8 mouse cellular contexts compared by ENCODE assay signal in the genomic region with DNA sequence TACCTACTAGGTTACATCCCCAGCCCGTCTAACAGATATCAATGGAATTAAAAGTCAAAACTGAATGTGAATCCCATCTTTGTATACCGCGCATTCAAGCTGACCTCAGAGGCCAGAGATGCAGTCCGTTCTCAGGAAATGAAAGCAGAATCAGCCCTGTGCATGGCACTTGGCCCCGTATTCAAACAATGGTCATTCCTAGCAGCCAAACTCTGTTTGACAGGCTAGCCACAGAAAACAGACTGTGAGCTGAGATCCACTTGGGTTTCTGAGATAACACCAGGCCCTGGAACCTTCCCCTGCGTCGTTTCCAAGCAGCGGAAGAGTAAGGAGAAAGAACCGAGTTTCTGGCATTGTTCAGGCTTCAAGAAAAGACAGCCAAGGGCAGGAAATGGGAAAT. TPM values are rescaled to one million over a fixed set of nuclear protein-coding genes. Genes with fewer than 3 reads are reported as not detected.
DNase-seq lines count a peak whose midpoint lies in the region; TF ChIP-seq lines count a peak whose summit lies in the region.

No protein-coding gene starts in this region.

- H3K9me3 ChIP-seq in forebrain, embryonic 10.5 days, result no peaks in the 10 kb centered on the region

- H3K27ac ChIP-seq in kidney, adult 2 months (ENCODE audit: insufficient read depth, low read depth, low read length), result peak overlapping the region; percentile 82
- no peak overlapping the region for H3K27ac ChIP-seq in forebrain, embryonic 10.5 days

- no peaks in the 10 kb centered on the region for H3K27me3 ChIP-seq in kidney, adult 2 months (replicated peaks; ENCODE audit: control insufficient read depth, insufficient read depth, low read length)
- no peaks in the 10 kb centered on the region for H3K27me3 ChIP-seq in forebrain, embryonic 10.5 days (ENCODE audit: poor library complexity, severe bottlenecking)

- no peak for TF ChIP-seq CTCF in kidney, adult 2 months (conservative IDR thresholded peaks at IDR 0.05; ENCODE audit: insufficient read depth, insufficient read length, low read depth, low read length)

- H3K36me3 ChIP-seq in kidney, adult 2 months (ENCODE audit: control insufficient read depth, insufficient read depth, low read length), result no peaks in the 10 kb centered on the region
- no peaks in the 10 kb centered on the region for H3K36me3 ChIP-seq in forebrain, embryonic 10.5 days (replicated peaks)

- no peak overlapping the region for H3K4me3 ChIP-seq in kidney, adult 2 months (ENCODE audit: insufficient read depth, low read depth, low read length)
- H3K4me3 ChIP-seq in forebrain, embryonic 10.5 days, result no peak overlapping the region

- 55% methylated on average over 9 of the region's 9 CpGs for WGBS in kidney, adult 2 months
- WGBS in forebrain, embryonic 10.5 days, result 77% methylated on average over 9 of the region's 9 CpGs

- no peak for TF ChIP-seq POLR2A in kidney, adult 2 months (IDR thresholded peaks at IDR 0.05; ENCODE audit: low read depth, low read length)

- peaks cover 18% of the 10 kb centered on the region for H3K4me1 ChIP-seq in kidney, adult 2 months (ENCODE audit: control insufficient read depth, insufficient read depth, low read length)
- peaks cover 44% of the 10 kb centered on the region for H3K4me1 ChIP-seq in forebrain, embryonic 10.5 days

- DNase-seq in embryo, embryonic 10 days (ENCODE audit: low spot score), result peak; percentile 39
- DNase-seq in embryo, embryonic 9.5 days (ENCODE audit: extremely low spot score), result no peak
- DNase-seq in heart, adult 8-10 months (ENCODE audit: low spot score), result peak; percentile 51
- DNase-seq in kidney, adult 2 months, result peak; percentile 65
- DNase-seq in lung, postnatal 10 days, result peak; percentile 41
- DNase-seq in urinary bladder, postnatal 4 days (ENCODE audit: low spot score in 2 of 2), result no peak
- no peak for DNase-seq in forebrain, embryonic 10.5 days (ENCODE audit: extremely low spot score, low spot score)
- no peak for DNase-seq in layer of hippocampus, postnatal 25 days (ENCODE audit: extremely low spot score in 1 of 2, low spot score in 1 of 2)

RNA-seq across cellular contexts. Expression of a gene that starts 28.9 kb away (rescaled TPM):
- 10 to 100 TPM; 33.5 to 39.3 (median 35.0) TPM for total RNA-seq in heart, adult 8-10 months (2022)
- polyA plus RNA-seq in kidney, adult 2 months (2012; rRNA removed), result 45.8 and 46.4 TPM in 2 replicates
- polyA plus RNA-seq in forebrain, embryonic 10.5 days (2016; fragmentation: Nextera tagmentation; extraction: Ambion mirVana), result 5.2 and 5.5 TPM in 2 replicates
- 10 to 100 TPM; 10.4 to 12.2 TPM for total RNA-seq in layer of hippocampus, postnatal 25 days (2021)

Comparison
In these comparisons a context has a peak if more than half of its experiments do, and no peak if none do; other contexts are left out.
1. DNase-seq: peak in embryo, embryonic 10 days (single experiment), heart, adult 8-10 months (single experiment), kidney, adult 2 months (single experiment) and lung, postnatal 10 days (single experiment); none in embryo, embryonic 9.5 days (single experiment), urinary bladder, postnatal 4 days (0 of 2), forebrain, embryonic 10.5 days (single experiment) and layer of hippocampus, postnatal 25 days (0 of 2).